Mouse (Mus musculus): ENCODE measurements at regions not wholly inside any gene's neighbourhood (a gene's known extent, or its start where the extent isn't known, plus 50 kb on each side); places are given as distances from the start of the nearest gene placed in this dataset.

DNA sequence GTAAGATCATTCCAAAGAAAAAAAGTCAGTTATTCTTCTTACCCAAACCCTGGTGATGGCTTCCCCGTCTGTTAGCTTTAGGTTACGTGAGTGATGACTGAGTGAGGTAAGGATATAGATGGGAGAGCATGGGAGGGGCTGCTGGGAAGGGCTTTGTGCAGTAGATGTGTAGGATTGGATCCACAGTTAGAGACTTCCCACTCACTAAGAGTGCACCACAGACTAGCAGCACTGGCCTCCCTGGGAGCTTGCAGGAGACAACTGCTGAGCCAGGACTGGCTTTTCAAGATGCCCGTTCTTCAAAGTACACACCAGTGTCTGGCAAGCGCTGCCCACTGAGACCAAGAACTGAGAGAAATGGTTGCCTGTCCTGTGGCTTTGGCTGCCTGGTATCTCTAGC lies 62.0 kb upstream of the Ifne start:
- DNase-seq (ENCODE audit: low spot score in 2 of 2), result no peak

DNA sequence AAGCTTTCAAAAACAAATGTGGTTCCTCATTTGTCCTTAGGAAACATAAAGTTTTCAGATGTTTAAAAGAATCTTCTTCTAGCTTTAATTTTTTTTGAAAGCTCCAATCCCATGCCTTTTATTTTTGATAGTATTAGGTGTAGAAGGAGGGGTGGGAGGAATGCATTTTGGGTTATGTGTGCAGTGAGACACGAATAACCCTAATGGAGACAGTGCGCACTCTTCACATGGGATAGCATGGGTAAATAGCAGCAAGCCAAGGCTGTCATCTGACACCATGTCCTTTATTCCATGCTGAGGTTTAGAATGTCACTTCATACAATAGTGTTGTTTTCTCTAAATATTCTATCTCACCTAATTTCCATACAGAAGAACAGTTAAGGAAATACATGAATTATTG lies 60.7 kb upstream of the Ifne start:
- no peak for DNase-seq (ENCODE audit: low spot score in 2 of 2)

DNA sequence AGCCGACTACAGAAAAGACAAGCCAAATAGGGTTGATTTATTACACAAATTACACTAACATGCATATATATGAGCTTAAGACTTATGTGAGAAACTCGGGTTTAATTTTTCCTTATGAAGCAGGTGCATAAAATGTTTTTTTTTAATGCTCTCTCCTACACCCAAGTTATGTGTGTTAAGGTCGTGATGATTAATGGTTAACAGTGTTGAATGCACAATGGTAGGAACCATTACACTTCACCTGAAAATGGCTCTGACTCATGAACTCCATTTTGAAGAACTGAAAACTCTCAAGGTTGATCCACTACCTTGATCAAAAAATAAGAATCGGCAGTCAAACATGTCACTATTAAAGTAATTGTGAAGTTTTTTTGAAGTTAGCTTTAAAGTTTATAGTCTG lies 59.4 kb upstream of the Ifne start:
- DNase-seq (ENCODE audit: low spot score in 2 of 2), result no peak

DNA sequence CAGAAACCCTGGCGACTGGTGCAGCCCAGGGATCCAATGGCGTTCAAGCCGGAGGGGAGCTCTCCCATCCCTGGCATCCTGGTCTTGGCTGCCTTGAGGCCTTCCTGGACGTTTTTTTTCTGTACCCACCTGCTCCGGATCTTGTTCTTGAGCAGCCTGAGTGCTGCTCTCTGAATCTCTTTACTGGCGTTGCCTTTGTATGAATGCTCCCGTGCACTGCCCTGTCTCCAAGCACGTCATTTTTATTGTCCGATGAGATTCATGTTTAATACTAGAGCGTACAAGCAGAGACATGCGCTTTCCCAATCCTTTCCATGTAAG lies 58.7 kb upstream of the Ifne start:
- no peak for DNase-seq (ENCODE audit: low spot score in 2 of 2)

DNA sequence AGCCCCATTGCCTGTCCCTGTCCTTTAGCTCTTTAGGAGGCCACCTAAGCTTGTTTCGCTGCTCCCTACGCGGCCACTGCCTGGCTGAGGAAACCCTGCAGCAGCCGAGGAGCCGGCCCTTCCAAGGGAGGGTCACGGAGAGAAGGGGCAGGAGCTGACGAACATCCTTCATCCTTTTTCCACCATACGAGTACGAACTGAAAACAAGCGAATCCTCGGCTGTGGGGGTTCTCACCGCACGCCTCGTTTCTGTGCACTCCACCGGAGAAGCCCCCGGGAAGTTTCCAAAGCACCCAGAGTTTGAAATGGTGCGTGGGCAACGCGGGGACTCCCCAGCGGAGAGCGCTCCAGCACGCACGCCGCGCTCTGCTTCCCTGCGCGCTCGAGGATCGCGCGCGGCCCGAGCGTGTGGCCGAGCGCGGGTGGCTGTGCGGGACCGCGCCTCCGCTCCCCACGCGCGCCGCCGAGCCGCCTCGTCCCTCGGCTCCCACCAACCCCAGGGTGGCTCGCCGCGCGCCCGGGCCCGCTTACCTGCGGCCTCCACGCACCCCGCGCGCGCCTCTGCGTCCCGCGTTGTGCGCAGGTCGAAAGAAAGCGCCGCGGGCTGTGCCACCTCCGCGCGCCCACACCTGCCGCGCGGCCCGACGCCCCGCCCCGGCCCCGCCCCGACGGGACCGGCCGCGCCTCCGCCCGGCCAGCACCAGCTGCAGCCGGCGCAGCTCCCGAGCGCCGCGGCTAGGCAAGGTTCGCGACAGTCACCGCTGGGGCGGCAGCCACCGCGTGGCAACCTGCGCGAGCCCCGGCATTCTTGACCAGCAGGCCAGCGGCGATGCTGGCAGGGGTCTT lies 58.1 kb upstream of the Ifne start:
- DNase-seq (ENCODE audit: low spot score in 2 of 2), result peak; percentile 34 to 40

DNA sequence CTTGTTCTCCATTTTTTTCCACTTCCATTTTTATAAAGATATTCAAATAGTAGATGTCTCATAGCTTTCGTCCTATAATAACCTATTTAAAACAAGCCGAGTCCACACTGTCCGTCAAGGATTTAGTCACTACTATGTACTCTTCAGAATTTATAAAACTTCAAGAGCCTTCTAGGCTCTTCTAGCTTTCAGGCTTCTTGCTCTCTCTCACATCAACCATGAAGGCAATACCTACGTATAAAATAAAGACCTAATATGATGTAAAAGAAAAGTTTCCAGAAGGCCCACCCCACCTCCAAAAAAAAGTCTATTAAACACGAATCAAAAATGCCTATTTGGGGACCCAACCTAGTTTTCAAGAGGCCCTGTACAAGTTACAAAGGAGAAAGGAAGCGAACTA lies 57.0 kb upstream of the Ifne start:
- DNase-seq (ENCODE audit: low spot score in 2 of 2), result no peak

DNA sequence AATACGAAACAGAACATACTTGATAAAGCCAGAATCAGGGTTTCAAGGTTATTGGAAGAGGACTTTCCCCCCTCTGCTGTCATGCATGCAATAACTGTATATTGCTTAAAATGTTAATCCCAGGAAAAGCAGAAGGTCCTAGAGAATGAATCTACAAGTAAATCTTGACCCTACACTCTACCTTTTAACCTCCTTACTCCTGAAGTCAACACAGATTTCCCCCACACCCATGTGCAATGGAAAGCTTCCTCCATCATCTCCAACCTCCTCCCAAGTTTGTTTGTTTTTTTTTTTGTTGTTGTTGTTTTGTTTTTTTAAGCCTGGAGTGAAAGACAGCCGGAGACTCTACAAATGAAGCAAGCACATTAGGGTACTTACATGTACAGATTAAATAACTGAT lies 55.9 kb upstream of the Ifne start:
- DNase-seq (ENCODE audit: low spot score in 2 of 2), result no peak

DNA sequence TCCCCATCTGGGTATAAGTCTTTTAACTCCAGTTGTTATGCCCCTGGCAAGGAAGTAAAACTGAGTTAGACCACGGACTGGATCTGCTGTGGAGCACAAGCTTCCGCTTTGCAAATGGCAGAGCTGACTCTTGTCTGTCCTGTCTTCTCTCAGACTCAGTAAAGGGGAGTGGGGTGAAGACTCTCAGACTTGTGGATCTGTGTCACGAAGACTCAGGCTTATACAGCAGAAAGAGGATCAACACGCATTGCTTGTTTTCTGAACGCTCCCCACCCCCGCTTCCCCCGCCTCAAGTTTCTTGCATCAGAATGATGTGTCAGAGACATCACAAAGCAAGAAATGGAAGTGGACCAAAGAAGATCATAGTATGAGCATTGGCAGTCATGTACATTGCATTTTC lies 55.3 kb upstream of the Ifne start:
- DNase-seq (ENCODE audit: low spot score in 2 of 2), result no peak

DNA sequence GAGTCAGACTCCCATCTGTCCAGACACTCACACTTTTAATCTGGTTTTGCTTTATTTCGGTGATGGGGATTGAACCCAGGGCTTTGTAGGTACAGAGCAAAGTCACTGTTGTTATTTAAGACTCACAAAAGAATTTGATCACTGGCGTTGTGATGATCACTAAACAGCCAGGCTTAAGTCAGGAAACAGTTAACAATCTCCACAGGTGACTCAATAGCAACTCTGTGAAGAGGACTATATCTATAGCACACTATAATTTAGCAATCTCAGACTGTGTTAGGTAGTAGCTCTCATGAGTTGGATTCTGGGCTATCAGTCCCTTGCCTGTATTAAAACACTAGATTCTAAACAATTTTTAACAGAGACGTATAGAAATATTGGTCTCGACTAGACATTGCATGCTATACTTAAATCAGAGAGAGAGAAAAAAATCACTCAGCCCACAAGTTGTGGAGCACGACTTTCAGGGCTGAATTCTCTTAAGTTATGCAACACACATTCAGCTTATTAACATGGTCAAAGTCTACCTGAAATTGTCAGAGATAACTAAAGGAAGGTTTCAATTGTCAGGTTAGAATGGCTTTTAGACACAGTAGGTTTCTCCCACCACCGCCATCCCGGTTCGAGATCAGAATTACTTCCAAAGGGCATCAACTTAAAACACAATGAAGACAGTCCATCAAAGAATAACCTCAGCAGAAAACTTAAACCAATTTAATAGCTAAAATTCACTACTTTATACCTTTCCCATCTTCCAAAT lies 54.4 kb upstream of the Ifne start:
- no peak for DNase-seq (ENCODE audit: low spot score in 2 of 2)

DNA sequence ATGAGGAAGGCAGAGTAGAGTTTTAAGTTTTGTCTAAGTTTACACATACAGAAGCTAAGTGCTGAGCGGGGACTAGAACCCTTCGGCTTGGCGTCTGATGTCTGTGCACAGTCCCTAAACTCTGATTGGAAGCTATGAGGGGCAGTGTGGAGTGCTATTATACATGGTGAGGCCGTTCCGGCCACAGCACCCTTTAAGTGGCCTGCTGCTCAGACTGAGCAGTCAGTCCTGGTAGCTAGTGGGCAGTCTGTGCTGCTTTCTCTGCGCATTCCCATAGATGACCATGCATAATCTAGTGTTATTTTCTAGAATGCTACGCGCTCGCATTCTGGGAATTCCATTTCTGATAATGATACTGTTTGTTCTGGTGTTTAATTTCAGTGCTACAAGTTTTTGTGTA lies 51.2 kb upstream of the Ifne start:
- no peak for DNase-seq (ENCODE audit: low spot score in 2 of 2)
